Mouse (Mus musculus): ENCODE measurements around the gene Aloxe3.
A peak's percentile ranks its signal among the peaks of the same experiment; 100 is the strongest.

Gene Aloxe3

GRCm38 (mm10) chr11:69095511-69096231 is 30.0 kb upstream of the Aloxe3 start:
- peak; percentile 45 for DNase-seq (ENCODE audit: low spot score)

- DNase-seq (ENCODE audit: low spot score) = no peak
These were observed 29.2 kb upstream of the Aloxe3 start for GRCm38 (mm10) chr11:69096360-69096986.

- peak; percentile 91 for DNase-seq (ENCODE audit: low spot score)
These were observed 28.5 kb upstream of the Aloxe3 start for GRCm38 (mm10) chr11:69096987-69097900.

GRCm38 (mm10) chr11:69098039-69098761 is 27.5 kb upstream of the Aloxe3 start:
- no peak for DNase-seq (ENCODE audit: low spot score)

GRCm38 (mm10) chr11:69098762-69099091 is 27.0 kb upstream of the Aloxe3 start:
- peak; percentile 94 for DNase-seq (ENCODE audit: low spot score)

- DNase-seq (ENCODE audit: low spot score) = no peak
These were observed 26.4 kb upstream of the Aloxe3 start for GRCm38 (mm10) chr11:69099177-69099914.

- DNase-seq (ENCODE audit: low spot score) = peak; percentile 85
These were observed 25.8 kb upstream of the Aloxe3 start for GRCm38 (mm10) chr11:69099915-69100345.

- DNase-seq (ENCODE audit: low spot score) = no peak
These were observed 24.9 kb upstream of the Aloxe3 start for GRCm38 (mm10) chr11:69100639-69101360.

GRCm38 (mm10) chr11:69101604-69102402 is 23.9 kb upstream of the Aloxe3 start:
- DNase-seq (ENCODE audit: low spot score) = no peak

- no peak for DNase-seq (ENCODE audit: low spot score)
These were observed 23.3 kb upstream of the Aloxe3 start for GRCm38 (mm10) chr11:69102403-69102725.

GRCm38 (mm10) chr11:69103121-69103520 is 22.6 kb upstream of the Aloxe3 start:
- DNase-seq (ENCODE audit: low spot score) = no peak

GRCm38 (mm10) chr11:69103531-69104435 is 21.9 kb upstream of the Aloxe3 start:
- DNase-seq (ENCODE audit: low spot score) = no peak

- no peak for DNase-seq (ENCODE audit: low spot score)
These were observed 21.2 kb upstream of the Aloxe3 start for GRCm38 (mm10) chr11:69104487-69104886.

GRCm38 (mm10) chr11:69105227-69105626 is 20.5 kb upstream of the Aloxe3 start:
- DNase-seq (ENCODE audit: low spot score) = no peak

- no peak for DNase-seq (ENCODE audit: low spot score)
These were observed 19.9 kb upstream of the Aloxe3 start for GRCm38 (mm10) chr11:69105796-69106195.

GRCm38 (mm10) chr11:69106299-69106698 is 19.4 kb upstream of the Aloxe3 start:
- no peak for DNase-seq (ENCODE audit: low spot score)

- no peak for DNase-seq (ENCODE audit: low spot score)
These were observed 18.9 kb upstream of the Aloxe3 start for GRCm38 (mm10) chr11:69106842-69107241.

- no peak for DNase-seq (ENCODE audit: low spot score)
These were observed 18.0 kb upstream of the Aloxe3 start for GRCm38 (mm10) chr11:69107676-69108075.

GRCm38 (mm10) chr11:69108223-69108622 is 17.5 kb upstream of the Aloxe3 start:
- DNase-seq (ENCODE audit: low spot score) = no peak
